Mouse (Mus musculus) mesoderm, embryonic 11.5 days (tissue): ENCODE data around the gene Tpmt.

Experiments used
- DNase-seq: peaks from one replicate; pipeline ENCODE4 v3.0.0-alpha.2; 2012; ENCODE audit warnings: low read depth, low spot score

Gene Tpmt

DNA sequence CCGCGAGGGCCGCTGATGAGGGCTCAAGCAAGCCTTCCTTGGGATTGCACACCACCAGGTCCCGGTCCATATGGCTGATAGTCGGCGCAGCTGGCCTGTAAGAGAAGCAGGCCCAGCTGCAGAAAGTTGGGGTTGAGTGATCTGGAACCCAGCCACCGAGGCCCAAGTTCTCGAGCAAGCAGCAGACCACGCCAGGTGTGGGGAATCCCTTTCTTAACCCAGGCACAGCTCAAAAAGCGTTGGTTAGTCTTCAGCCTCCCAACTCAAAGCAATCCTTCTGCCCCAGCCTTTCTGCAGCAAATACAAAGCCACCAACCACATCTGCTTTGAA is at the start of gene Tpmt:
Gene Tpmt (minus strand): TSS at position 121 of the 331 bp plus-strand sequence.
- DNase-seq = no peak

DNA sequence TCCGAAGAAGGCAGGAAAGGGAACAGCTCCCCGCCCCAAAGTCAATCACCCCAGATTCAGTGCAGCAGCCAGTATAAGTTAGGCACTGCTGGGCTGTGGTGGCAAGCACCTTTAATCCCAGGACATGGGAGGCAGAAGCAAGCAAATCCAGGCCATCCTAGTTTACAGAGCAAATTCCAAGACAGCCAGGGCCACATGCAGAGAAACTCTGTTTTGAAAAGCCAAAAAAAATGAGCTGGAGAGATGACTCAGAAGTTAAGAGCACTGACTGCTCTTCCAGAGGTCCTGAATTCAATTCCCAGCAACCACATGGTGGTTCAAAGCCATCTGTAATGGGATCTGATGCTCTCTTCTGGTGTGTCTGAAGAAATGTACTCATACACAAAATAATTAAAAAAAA is 49.3 kb upstream of the Tpmt start:
- DNase-seq = no peak

DNA sequence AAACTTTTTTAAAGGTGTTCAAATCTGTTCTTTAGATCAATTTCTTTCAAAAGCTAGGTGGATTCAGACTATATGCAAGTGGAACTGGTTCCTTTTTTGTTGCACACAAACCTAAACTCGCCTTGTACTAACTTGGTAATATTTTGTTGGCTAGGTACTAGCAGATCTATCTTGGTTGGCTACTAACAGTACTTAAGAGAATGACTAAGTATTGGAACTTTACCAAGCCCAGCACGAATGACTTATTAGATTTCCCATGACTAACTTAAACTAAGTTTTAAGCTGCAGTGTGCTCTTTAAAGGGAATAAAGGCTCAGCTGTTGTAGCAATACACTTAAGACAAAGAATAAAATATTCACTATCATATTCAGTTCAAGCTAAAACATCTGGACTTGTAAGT is 44.7 kb upstream of the Tpmt start:
- DNase-seq = no peak

DNA sequence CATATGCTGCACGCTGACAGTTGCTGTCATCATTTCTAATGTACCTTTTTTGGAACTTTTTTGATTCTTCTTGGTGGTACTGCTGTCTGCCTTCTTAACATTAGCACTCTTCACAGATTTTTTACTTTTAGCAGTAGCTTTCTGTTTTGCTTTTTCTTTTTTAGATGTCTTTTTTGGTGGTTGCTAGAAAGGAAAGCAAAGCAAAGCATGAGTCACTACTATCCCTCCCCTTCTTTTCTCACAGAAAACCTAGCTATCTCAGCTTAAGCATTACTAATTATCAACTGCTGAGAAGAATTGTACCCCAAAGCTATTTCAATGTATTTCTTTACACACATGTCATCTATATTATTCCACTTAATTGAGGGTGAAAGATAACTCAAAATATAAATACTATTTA is 43.9 kb upstream of the Tpmt start:
- DNase-seq = no peak

DNA sequence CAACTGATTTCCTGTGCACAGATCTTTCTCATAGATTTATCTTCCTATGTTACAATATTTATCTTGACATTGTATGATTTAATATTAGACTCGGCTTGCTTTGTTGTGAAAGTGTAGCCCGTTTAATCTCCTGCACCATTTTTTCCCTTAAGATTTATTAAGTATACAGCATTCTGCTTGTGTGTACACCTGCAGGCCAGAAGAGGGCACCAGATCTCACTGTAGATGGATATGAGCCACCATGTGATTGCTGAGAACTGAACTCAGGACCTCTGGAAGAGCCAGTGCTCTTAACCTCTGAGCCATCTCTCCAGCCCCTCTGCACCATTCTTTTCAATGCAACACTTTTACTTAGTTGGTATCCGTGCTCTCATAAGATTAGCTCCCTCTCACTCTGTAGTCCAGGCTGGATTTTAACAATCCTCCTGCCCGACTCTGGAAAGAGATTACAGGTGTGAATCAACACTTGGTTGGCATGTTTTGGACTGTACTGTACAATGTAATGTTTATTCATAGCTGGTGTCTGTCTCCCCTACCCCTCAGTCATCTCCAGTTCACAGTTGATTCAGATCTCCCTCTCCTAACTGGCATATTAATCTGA is 36.5 kb upstream of the Tpmt start:
- no peak for DNase-seq

DNA sequence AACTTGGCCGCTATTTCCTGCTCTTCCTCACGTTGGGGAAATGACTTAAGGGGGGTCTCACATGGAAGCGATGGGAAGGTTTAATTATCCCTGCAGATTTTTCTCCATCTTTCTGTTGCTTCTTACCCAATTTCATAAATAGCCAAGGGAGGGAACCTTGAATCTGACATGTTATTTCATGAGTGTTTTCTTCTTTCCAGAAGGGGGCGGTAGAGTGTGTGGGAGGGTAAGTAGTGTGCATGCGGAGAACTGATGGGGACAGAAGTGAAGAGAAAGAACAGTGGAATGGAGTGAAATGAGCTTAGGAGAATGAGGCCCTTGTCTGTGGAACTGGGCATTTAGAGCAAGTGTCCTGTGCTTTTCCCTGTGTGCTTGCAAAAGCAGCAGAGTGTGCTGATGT is 34.3 kb upstream of the Tpmt start:
- DNase-seq = no peak

DNA sequence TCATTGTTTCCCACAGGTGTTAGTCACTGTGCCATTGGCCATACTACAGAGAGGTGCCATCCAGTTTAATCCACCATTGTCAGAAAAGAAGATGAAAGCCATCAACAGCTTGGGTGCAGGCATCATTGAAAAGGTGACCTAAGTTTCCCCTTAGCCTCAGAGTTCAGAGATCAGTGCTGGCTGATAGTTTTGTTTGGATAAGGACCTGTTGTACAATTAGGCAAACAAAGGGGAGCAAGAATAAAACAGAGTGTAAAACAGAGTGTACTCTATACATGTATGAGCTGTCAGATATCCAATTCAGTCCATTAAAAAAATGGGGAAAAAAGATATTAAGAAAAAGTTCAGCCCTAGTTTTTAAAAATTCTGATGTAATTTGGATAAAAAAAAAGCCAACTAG is 32.8 kb upstream of the Tpmt start:
- DNase-seq = no peak

DNA sequence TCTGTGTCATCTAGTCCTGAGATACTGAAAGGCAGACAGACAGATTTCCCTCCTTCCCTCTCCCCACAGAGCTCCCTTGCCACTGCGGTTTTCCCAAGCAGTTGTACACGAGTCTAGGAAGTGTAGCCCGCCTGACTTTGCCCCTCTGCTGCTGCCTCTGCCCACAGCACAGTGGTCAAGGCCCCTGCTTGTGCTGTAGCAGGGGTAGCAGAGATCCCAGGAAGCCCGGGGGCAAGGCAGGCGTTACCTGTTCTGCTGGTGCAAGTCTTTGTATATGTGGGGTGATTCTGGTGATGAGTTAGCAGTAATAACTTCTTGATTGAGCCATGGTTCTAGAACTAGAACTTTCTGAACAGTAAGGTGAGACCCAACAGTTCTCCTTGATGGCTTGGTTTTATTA is 31.6 kb upstream of the Tpmt start:
- DNase-seq = no peak

DNA sequence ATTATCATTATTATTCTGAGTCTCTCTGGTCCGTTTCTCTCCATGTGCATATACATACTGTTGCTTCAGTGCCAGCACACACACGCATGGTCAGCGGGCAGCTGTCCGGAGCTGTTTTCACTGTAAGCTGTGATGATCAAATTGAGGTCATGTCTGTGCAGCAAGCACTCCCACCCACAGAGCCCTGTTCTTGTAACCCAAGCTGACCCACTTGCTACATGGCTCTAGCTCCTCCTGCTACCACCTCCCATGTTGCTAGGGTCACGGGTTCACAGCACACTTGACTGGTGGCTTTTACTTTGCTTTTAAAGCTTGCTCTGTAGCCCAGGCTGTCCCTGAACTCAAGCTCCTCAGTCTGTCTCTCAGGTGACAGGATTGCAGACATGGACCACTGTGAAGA is 27.9 kb upstream of the Tpmt start:
- DNase-seq = no peak

DNA sequence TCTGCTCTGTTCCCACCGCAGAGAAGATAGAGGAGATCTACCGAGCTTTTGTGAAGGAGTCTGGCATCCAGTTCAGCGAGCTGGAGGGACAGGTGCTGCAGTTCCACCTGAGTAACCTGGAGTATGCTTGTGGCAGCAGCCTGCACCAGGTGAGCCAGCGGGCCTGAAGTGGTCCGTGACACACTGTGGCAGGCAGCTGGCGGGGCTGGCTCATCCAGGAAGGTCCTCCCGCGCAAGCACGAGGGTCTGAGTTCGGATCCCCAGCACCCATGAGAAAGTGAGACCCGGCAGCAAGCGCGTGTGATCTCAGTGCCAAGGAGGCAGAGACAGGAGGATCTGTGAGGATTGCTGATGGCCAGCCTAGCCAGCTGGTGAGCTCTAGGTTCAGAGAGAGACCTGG is 27.3 kb upstream of the Tpmt start:
- DNase-seq = no peak

DNA sequence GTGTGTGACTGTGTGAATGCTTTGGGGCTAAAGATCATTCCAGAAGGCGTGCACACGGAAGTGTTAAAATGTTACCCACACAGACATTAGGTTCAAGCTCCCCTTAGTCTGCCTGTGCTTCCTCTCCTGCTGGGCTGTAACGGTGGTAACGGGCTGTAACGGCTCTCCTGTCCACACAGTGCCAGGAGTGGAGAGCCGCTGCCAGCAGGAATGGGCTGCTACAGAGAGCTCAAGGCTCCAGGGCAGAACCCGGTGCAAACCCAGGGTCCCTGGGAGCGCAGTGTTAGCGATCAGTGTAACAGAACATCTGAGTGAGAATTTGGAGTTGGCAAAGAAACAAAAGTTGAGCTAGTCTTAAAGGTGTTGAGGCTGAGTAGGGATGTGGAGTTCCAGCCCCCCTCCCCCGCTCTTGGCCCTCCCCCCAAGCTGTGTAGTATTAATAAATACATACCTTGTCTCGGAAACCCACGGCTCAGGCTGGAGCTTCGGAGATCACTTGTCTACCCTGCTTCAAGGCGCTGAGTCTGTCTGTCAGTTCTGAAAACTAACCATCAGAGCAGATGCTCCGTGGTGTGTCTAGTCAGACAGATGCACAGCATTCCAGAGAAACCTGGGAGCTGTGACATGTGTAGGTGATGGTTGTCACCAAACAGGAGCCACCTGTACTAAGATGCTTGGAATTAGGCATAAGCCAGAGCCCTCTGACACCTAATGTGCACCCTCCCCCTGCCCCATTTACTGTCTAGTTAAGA is 26.0 kb upstream of the Tpmt start:
- DNase-seq = no peak

DNA sequence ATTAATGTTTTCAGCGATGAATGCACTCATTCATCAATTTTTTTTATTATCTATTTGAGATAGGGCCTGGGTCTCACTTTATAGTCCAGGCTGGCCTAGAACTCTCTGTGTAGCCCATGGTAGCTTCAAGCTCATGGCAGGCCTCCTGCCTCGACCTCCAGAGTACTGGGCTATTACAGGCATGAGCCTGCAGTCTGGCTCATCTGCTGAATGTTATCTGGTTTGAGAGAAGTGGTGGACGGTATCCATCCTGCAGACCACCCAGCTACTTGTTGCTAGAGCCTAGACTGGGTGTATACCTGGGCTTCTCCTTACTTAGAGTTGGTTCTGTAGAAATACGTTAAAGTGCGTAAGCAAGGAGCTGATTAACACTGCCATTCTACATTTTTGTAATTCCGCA is 22.5 kb upstream of the Tpmt start:
- no peak for DNase-seq

DNA sequence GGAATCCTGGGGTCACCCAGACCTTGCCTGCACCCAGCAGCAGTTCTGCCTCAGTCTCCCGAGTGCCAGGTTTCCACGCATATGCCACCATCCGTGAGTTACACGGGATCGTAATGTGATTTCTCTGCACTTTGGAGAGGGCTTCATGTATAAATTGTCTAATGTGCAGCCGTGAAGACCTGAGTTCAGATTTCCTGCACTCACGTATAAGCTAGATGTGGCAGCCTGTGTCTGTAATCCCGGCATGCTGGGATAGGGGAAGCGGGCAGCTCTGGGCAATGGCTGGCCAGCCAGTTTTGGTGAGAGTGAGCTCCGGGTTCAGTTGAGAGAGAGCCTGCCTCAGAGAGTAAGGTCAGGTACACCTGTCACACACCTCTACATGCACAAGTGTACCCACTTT is 22.0 kb upstream of the Tpmt start:
- no peak for DNase-seq

DNA sequence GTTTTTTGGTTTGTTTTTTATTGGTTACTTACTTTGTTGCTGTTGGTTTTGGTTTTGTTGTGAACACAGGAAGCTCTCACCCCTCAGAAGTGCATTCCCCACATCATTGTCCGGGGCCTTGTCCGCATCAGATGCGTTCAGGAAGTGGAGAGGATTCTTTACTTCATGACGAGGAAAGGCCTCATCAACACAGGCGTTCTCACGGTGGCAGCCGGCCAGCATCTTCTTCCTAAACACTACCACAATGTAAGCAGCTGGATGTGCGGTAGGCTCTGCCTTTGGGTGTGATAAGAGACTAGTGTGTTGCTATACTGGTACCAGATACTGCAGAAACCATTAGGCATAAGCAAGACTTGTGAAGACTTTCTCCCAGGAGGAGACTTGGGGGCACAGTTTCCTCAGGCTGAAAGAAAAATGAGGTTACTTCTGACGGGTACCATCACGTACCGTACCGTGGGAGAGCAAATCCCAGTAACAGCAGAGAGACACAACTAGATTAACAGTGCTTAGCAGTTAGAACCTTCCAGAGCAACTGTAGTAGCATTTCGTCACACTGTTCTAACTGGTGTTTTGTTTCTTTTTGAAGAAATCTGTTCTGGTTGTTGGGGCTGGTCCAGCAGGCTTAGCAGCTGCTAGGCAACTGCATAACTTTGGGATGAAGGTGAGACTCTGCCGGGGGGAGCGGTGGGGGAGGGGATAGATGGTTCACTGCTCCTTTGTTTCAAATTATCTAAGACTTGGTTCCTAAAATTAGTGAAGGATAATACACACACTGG is 19.6 kb upstream of the Tpmt start:
- DNase-seq = no peak

DNA sequence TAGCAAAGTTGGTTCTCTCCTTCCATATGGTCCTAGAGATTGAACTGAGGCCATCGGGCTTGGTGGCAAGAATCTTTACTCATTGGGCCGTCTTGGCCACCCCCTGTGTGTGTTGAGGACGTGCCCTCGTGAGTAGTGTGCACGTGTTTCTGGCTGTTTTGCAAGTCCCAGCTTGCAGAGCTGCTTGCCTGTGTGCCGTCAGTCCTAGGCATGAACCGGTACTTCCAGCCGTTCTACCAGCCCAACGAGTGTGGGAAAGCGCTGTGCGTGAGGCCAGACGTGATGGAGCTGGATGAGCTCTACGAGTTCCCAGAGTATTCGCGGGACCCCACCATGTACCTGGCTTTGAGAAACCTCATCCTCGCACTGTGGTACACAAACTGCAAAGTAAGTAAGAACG is 18.2 kb upstream of the Tpmt start:
- DNase-seq = no peak

DNA sequence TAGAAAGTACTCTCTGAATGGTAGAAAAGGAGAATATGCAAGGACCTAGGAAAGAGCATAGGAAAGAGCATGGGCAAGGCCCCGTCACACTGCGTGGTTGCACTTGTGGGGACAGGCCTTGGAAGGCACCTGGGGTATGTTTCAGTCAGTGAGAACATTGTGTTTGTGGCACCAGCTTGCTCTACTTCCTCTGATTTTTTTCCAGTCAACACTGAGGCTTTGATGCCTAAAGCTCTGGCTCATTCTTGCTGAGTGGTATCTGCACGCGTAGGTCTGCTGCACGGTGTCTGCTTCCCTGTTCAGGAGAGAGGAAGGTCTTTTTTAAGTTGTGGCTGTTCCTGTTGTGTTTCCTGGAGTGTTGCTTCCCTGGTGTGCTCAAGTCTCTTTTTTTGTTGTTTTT is 12.2 kb upstream of the Tpmt start:
- no peak for DNase-seq

DNA sequence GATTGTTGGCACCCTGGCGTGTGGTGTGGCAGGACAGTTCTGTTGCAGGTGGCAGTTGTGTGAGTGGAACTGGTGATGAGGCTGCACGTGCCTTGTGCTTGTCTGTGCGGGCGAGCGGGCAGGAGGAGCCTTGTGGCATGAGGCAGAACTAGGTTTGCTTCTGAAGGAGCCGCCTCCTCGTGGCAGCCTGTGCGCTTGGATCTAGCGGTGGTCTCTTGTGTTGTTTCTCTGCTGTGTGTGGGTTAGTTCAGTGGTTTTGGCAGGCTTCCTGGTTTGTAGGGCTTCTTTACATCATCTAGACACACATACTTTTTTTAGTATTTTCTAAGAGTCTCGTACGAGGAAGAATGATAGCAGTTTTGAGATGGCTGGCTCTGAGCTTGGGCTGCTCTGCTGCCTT is 11.6 kb upstream of the Tpmt start:
- DNase-seq = no peak

DNA sequence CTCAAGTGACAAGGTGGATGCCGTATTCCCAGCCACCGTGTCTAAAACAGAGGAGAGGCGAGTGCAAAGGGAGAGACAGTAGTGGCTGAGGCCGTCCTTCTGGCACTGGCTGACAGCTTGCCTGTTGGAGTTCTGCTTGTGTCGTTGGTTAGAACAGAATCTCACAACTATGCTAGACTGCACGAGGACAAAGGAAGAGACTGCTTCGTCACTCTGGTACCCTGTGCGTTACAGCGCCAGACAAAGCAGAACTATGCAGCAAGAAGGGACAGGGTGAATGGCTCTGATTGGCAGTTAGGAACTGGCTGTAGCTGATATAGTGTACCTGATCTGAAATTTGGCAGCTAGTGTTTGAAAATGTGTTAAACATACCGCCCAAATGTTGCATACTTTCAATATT is 9.4 kb upstream of the Tpmt start:
- peak; percentile 14 for DNase-seq

DNA sequence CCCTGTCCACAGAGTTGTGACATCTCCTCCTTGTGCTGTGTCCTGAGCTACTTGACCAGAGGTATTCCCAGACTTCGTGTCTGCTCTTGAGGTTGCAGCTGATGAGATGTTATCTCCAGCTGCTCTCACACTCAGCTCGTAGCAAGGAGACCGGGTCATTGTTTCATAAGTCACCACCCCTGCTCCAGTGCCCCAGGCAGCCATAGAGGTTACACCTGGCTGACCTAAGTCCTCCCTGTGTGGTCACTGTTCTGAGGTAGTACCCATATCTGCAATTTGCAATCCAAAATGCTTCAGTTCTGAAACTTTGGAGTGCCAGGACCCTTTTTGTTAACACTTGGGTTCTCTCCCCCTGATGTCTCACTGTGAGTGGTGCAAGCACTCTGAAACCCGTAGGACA is 5.5 kb upstream of the Tpmt start:
- no peak for DNase-seq

DNA sequence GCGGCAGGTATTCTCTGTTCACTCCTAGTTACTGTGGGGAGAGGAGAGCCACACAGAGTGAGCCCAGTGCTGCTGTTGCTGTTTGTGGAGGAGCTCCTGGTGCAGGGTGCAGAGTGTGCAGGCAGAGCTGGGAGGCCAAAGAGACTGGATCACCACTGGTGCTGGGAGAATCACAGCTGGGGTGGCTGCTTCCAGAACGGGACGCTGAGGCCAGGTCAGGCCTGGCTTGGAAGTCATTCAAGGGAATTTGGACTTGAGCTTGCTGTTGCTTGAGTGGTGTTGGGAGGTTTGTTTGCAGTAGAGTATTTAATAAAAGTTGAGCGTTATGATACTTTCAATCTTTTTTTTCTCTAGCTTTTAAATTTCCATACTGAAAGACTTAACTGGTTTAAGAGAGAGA is 3.5 kb upstream of the Tpmt start:
- DNase-seq = no peak

DNA sequence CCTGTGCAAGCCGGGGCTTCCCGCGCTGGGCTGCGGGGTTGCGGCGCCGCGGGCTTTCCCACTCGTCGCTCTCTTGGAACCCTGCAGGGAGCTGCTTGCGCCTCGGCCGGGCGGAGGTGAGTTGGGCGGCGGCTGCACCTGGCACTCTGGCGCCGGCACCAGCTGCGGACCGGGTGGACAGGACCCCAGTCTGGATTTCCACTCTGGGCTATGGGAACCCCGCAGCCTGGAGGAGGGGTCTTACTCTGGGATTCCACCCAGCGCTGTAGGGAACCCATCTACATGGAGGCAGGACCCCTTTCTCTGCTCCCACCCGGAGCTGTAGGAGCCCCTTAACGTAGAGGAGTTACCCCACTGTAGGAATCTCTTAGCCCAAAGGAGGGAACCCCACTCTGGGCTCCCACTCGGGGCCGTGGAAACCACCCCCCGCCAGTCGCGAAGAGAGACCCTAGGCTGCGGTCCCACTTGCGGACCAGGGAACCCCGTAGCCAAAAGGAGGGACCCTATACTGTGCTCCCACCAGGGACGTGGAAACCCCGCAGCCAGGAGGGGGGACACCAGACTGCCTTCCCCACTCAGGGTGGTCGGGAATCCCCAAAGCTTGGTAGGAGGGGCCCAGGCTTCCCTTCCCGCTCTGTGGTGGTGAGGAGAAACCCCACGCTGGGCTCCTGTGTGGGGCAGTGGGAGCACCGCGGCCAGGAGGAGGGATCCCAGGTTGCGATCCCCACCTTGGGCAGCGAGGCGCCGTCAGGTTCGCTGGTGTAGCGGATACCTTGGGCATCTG is 512 bp downstream of the Tpmt start:
- DNase-seq = no peak

DNA sequence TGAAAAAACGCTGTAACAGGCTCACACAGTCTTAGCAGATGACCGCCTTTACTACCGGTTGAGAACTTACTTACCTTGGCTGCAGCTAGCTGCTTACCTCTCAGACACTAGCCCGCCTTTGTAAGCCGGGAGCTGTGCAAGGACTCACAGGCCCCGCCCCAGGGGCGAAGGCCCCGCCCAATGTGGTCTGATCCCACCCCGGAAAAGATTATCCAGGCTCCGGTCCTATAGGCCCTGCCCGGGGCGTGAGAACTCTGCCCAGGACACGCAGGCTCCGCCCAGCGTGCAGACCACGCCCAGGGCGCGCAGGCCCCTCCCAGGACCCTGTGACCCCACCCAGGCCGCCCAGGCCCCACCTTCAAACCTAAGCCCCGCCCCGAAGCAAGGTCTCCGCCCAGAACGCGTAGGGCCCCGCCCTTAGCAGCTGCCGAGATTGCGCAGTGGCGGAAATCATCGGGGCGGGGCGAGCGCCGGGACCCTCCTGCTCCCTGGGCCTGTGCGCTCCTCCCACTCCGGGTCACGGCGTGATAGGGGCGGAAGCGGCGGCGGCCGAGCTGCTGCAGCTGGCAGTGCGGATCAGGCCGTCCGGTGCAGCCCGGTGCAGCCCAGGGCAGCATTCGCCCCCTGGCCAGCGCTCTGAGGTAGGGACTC is 1.4 kb downstream of the Tpmt start, which contains the start of gene Kdm1b:
Gene Kdm1b (plus strand): TSS at position 470 of the 651 bp plus-strand sequence.
- peak; percentile 100 for DNase-seq
